Mouse (Mus musculus) macrophage (primary cell): ENCODE measurements around the gene Tbata. TPM values are rescaled to one million over a fixed set of nuclear protein-coding genes. Genes with fewer than 3 reads are reported as not detected.

Source experiments
- H3K27ac ChIP-seq: fragments of 350-480 bp; formaldehyde crosslinking; 2 replicates; pipeline ENCODE4 v1.9.0; 2021
- H3K36me3 ChIP-seq: fragments of 350-480 bp; formaldehyde crosslinking; 2 replicates; pipeline ENCODE4 v1.9.0; 2021; ENCODE audit errors: inconsistent target
- H3K4me3 ChIP-seq: fragments of 350-480 bp; formaldehyde crosslinking; 2 replicates; pipeline ENCODE4 v1.9.0; 2021; ENCODE audit errors: inconsistent target
- H3K79me2 ChIP-seq: fragments of 350-480 bp; formaldehyde crosslinking; 2 replicates; pipeline ENCODE4 v1.9.0; 2021; ENCODE audit errors: inconsistent target
- WGBS: methylation state at CpG from one replicate; pipeline ENCODE4 v1.1.7; 2026; ENCODE audit warnings: inconsistent platforms; ENCODE audit not compliant: missing documents; 5-methylcytosine and 5-hydroxymethylcytosine counted together
- polyA plus RNA-seq: library from polyadenylated mRNA; stranded (reverse); fragments of 250-400 nt; gene quantifications from 3 replicates; pipeline ENCODE4 v1.2.4, GENCODE M21; 2018; ENCODE audit warnings: inconsistent platforms

Gene Tbata
- polyA plus RNA-seq, 1 experiment from 2014 or later: not detected

- no peak overlapping the region for H3K4me3 ChIP-seq
- 98% methylated on average over 4 of the region's 4 CpGs for WGBS
Observed at GRCm38 (mm10) chr10:61177751-61178150, 6.0 kb downstream of the Tbata start.

DNA sequence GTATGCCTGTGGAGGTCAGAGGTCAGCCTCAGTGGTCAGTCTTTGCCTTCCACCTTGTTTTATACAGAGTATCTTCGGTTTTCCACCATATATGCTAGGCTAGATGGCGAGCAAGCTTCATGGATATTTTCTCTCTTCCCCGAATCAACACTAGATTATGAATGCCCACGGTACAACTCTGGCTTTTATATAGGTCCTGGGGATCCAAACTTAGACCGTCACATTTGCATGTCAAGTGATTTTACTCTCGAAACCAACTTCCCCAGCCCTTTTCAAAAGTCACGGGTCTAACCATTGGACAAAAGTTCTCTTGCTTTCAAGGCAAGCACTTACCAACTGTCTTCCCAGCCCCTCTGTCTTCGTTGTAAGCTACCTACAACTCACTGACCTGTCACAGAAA lies 6.9 kb downstream of the Tbata start:
- no peak overlapping the region for H3K27ac ChIP-seq

More at GRCm38 (mm10) chr10:61177751-61178150, 6.0 kb downstream of the Tbata start:
- Histone ChIP-seq H3K79me2 (no peaks in the 10 kb centered on the region), H3K27ac (no peak overlapping the region), H3K36me3 (no peaks in the 10 kb centered on the region)

DNA sequence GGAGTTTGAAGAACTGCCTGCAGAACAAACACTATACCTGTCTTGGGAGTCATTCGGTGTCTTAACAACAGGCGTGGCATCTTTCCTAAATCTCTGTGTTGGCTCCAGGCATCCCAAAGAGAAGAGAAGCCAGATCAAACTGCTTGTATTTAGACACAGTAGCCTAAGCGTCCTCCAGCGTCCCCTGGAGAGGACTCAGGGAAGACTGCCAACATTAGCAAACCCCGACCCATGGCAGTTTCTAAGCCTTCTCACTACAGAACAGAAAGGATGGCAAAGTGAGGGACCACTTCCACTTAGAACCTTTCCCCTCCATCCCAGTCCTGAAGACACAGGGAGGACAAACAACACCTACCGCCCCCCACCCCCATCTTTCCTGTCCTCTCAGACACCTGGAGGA lies 8.2 kb downstream of the Tbata start:
- Histone ChIP-seq H3K27ac (no peak overlapping the region), H3K4me3 (no peak overlapping the region), H3K79me2 (no peaks in the 10 kb centered on the region), H3K36me3 (no peaks in the 10 kb centered on the region)
- 78% methylated on average over 6 of the region's 6 CpGs for WGBS

More for the DNA sequence above, 6.9 kb downstream of the Tbata start:
- Histone ChIP-seq H3K79me2 (no peaks in the 10 kb centered on the region), H3K36me3 (no peaks in the 10 kb centered on the region), H3K4me3 (no peak overlapping the region)
- WGBS: 89% methylated on average over 8 of the region's 8 CpGs

DNA sequence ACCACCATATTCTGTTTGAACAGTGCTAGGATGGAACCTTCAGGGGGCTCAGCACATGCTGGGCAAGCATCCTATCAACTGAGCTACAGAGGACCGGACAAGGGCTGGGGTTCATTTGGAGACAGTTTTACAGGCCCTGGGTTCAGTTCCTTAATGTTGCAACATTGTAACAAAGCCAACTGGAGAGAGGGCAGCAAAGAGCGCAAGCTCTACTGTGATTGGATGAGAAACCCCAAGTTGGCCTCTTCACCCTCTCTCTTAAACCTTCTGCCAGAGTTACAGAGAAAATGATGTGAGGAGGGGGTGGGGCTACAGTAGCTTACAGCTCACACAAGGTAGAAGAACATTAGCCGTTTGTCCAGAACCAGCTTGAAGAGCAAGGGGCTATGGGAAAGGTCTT lies 15.2 kb downstream of the Tbata start:
- H3K4me3 ChIP-seq: no peak overlapping the region
- H3K36me3 ChIP-seq: no peaks in the 10 kb centered on the region
- WGBS: 64% methylated on average over 3 of the region's 3 CpGs
- H3K79me2 ChIP-seq: no peaks in the 10 kb centered on the region
- H3K27ac ChIP-seq: no peak overlapping the region

GRCm38 (mm10) chr10:61188010-61188409 lies 16.3 kb downstream of the Tbata start:
- WGBS: 8% methylated on average over 3 of the region's 3 CpGs
- no peaks in the 10 kb centered on the region for H3K79me2 ChIP-seq
- H3K4me3 ChIP-seq: no peak overlapping the region
- H3K36me3 ChIP-seq: no peaks in the 10 kb centered on the region
- H3K27ac ChIP-seq: no peak overlapping the region

- no peaks in the 10 kb centered on the region for H3K79me2 ChIP-seq
- WGBS: 88% methylated on average over 9 of the region's 9 CpGs
- no peak overlapping the region for H3K27ac ChIP-seq
Observed at GRCm38 (mm10) chr10:61194611-61195010, 22.9 kb downstream of the Tbata start.

GRCm38 (mm10) chr10:61195216-61195615 lies 23.5 kb downstream of the Tbata start:
- Histone ChIP-seq H3K36me3 (no peaks in the 10 kb centered on the region), H3K79me2 (no peaks in the 10 kb centered on the region), H3K4me3 (no peak overlapping the region), H3K27ac (no peak overlapping the region)
- WGBS: 90% methylated on average over 8 of the region's 8 CpGs

More at GRCm38 (mm10) chr10:61194611-61195010, 22.9 kb downstream of the Tbata start:
- Histone ChIP-seq H3K4me3 (no peak overlapping the region), H3K36me3 (no peaks in the 10 kb centered on the region)

- 90% methylated on average over 4 of the region's 5 CpGs for WGBS
- no peak overlapping the region for H3K4me3 ChIP-seq
- no peaks in the 10 kb centered on the region for H3K36me3 ChIP-seq
- no peak overlapping the region for H3K27ac ChIP-seq
- H3K79me2 ChIP-seq: no peaks in the 10 kb centered on the region
Observed at GRCm38 (mm10) chr10:61195718-61196291, 24.1 kb downstream of the Tbata start.

DNA sequence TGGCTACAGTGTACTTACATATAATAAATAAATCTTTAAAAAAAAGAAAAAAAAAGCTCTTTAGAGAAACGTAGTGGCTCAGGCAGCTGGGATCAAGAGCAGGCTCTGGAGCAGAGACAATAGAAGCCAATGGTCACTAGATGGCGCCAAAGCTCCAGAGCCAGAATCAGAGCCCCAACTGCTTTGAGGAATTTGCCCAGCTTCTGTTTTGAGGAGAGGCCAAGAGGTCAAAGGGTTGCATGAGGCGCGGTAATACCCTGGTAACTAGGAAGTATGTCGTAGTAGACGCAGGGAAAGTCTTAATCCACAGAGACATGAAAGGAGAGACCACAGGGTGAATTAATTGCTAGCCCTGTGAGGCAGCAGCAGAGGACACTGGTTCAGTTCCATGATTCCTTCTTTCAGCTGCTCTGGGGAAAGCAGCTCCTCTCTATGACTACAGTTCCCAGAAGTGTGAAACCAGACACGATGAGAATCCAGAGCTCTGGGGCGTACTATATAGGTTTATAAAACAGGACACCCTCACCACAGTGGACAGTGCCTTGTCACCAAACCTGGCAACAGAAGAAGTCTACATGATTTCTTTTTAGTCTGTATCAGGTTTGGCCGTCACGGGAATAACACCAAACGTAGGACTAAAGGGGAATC lies 27.9 kb downstream of the Tbata start:
- H3K36me3 ChIP-seq: no peaks in the 10 kb centered on the region
- H3K4me3 ChIP-seq: no peak overlapping the region
- WGBS: 39% methylated on average over 11 of the region's 11 CpGs
- no peaks in the 10 kb centered on the region for H3K79me2 ChIP-seq
- no peak overlapping the region for H3K27ac ChIP-seq

GRCm38 (mm10) chr10:61200232-61200820 lies 28.6 kb downstream of the Tbata start:
- WGBS: 97% methylated on average over 7 of the region's 7 CpGs
- no peak overlapping the region for H3K27ac ChIP-seq

DNA sequence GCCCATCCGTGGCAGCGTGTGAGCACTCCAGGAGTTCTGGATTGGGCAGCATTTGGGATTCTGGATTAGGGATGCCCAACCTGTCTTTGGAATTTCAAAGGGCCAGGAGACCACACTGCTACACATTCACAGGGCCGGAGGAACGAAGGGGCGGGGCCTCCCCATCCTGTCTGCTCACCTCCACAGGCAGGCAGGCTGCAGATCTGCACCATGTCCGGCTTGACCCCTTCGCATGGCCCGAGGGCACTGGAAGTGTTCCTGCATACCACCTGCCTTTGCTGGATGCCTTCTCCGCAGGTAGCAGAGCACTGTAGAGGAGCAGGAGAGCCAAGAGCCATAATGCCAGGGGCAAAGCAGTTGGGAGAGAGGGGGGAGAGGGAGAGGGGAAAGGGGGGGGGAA lies 29.2 kb downstream of the Tbata start:
- Histone ChIP-seq H3K4me3 (no peak overlapping the region), H3K79me2 (no peaks in the 10 kb centered on the region), H3K27ac (no peak overlapping the region)

More at GRCm38 (mm10) chr10:61200232-61200820, 28.6 kb downstream of the Tbata start:
- Histone ChIP-seq H3K4me3 (no peak overlapping the region), H3K79me2 (no peaks in the 10 kb centered on the region), H3K36me3 (no peaks in the 10 kb centered on the region)

DNA sequence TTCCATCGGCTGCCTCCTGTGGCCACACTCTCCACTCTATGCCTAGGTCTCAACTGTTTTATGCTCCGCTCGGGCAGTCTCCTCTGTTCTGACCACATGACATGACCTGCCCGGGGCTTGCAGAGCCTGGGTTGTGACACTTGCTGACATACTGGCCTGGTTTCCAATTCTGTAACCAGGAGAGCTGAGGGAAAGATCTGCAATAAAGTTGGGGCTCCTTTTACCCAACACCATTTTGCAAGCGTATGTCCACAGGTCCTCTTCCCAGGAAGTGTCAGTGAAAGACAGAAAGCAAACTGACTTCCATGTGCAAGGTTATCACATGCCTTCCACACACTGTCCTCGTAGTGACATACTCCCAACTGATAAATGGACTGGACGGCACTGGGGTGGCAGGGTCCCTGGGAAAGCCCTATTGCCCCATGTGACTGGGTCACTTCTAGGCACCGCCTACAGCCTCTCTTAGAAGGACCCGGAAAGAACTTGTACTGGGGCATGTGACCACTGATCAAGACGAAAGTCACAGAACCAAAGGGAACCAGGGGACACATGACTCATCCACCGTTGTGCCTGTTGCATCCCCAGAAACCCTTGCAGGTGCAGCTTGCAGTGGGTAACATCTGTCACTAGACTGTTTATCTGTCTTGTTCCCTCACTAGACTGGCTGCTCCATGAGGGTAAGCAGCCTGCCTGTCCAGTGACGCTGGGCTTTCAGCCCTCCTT lies 30.0 kb downstream of the Tbata start:
- no peak overlapping the region for H3K27ac ChIP-seq
- 68% methylated on average over 12 of the region's 12 CpGs for WGBS
- no peak overlapping the region for H3K4me3 ChIP-seq
- no peaks in the 10 kb centered on the region for H3K79me2 ChIP-seq
- no peaks in the 10 kb centered on the region for H3K36me3 ChIP-seq

More for the DNA sequence above, 29.2 kb downstream of the Tbata start:
- no peaks in the 10 kb centered on the region for H3K36me3 ChIP-seq
- WGBS: 88% methylated on average over 9 of the region's 9 CpGs

GRCm38 (mm10) chr10:61203930-61204329 lies 32.2 kb downstream of the Tbata start:
- no peaks in the 10 kb centered on the region for H3K36me3 ChIP-seq
- 56% methylated on average over 3 of the region's 3 CpGs for WGBS
- H3K27ac ChIP-seq: no peak overlapping the region
- no peak overlapping the region for H3K4me3 ChIP-seq
- H3K79me2 ChIP-seq: no peaks in the 10 kb centered on the region

DNA sequence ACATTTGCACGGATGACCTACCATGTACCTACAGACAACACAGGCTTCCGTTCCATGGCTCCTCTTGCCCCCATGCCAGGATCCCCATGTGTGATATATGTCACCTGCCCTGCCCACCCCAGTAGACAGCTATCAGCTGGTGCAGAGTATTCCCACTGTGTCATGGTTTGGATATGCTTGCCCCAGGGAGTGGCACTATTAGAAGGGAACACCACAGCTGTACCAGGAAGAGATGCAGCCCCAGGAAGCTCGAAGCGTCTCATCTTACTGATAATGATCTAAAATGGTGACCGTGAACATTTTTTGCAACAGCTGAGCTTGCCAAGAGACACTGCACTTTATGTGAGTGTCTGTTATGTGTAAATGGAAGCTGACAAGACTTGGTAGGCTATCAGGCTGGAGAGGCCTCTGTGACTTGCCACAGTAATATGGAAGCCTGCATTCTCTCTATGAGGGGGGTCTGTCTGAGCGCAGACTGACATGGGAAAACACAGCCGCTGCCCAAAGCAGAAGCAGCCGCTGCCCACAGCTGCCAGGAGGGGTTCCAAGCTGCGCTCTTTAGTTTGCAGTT lies 36.4 kb downstream of the Tbata start:
- 94% methylated on average over 6 of the region's 9 CpGs for WGBS
- no peaks in the 10 kb centered on the region for H3K79me2 ChIP-seq
- no peak overlapping the region for H3K4me3 ChIP-seq
- no peak overlapping the region for H3K27ac ChIP-seq
- no peaks in the 10 kb centered on the region for H3K36me3 ChIP-seq
